Mouse (Mus musculus): ENCODE measurements around the gene Mbnl1. TPM values are rescaled to one million over a fixed set of nuclear protein-coding genes. Genes with fewer than 3 reads are reported as not detected.

Mbnl1 gene
- total RNA-seq, 2 experiments from 2014 or later = 495 to 592 TPM

DNA sequence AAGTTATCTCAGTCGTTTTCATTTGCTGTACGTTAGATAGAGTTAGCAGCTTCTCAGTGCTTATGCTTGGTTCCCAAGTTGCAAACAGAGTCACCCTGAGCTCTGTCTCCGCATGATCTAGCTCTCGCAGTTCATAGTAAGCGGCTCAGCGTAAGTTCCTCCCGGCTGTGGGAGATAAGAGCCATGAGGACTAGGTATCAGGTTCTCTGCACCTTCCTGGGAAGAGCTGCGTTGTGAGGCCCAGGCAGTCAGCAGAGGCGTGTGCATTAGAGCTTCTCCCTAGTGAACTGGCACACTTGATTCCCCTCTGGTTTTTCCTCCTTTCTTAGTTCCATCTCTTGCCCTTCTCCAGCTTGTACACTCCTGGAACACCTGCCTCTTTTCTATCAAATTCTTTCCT is 73.6 kb downstream of the Mbnl1 start:
- peak overlapping the region; percentile 16 for H3K4me3 ChIP-seq
- no peak for DNase-seq
- TF ChIP-seq CTCF (IDR thresholded peaks at IDR 0.05) = no peak
- peak overlapping the region; percentile 55 for H3K27ac ChIP-seq
- intact Hi-C loops (cut with DNase I) = no loop called here

DNA sequence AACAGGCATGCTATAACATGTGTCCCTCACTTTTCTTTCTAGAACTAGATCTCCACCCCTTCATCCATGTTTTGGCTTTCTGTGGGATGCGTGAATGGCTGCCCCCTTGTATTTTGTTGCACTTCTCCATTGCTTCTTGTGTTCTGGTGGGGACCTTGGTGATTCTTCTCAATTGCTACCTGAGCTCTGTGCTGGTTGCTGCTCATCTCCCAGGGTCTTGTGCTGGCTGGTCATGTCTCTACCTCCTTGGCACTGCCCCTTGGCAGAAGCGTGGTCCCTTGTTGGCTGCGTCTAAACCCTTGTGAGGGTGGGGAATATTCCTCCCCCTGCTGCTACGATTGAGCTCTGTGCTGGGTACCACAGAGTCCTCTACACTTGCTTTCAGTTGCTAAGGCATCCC is 74.3 kb downstream of the Mbnl1 start:
- no peak for TF ChIP-seq CTCF (IDR thresholded peaks at IDR 0.05)
- Histone ChIP-seq H3K4me3 (peak overlapping the region; percentile 8; the same call in 1 of the 2 replicates), H3K27ac (peak overlapping the region; percentile 55)
- DNase-seq = no peak
- intact Hi-C loops (cut with DNase I) = no loop called here

DNA sequence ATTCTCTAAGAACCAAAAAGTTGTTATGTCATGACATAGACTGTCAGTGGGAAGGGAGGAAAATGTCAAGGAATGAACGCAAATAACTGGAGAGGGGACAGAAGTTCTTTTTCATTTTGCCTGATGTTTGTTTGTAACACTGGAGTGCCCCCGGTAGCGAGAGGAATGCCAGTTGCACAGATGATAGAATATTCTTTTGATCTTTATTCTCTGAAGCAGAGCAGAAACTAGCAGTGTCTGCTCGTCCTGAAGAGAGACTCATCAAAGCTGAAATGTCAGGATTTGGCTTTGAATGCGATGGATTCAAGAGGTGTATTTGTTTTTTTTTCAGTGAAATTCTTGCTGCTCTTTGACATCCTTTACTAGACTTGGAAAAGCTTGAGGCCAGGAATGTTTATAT is 77.9 kb downstream of the Mbnl1 start:
- intact Hi-C loops (cut with DNase I) = no loop called here
- DNase-seq = no peak

DNA sequence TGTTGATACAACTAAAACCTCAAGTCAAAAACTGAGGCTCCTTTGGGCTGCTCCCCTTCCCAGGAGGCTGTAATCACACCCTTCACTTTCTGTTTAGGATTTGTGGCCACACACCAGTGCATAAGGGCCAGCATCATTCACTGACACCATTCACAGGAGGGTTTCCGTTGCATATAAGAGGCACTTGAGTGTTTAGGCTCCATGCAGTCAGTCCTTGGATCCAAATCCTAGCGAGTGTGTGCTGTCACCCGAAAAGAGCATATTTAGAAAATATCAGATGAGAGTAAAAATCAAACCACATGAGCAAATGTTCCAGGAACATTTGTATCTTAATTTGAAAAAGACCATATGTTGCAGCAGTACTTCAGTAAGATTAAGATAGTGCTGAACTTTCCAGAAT is 79.0 kb downstream of the Mbnl1 start:
- intact Hi-C loops (cut with DNase I) = no loop called here
- TF ChIP-seq CTCF (IDR thresholded peaks at IDR 0.05) = no peak
- DNase-seq = no peak
- no peak overlapping the region for H3K4me3 ChIP-seq
- H3K27ac ChIP-seq = peak overlapping the region; percentile 28; the same call in 1 of the 2 replicates

More for the DNA sequence above, 77.9 kb downstream of the Mbnl1 start:
- no peak for TF ChIP-seq CTCF (IDR thresholded peaks at IDR 0.05)
- Histone ChIP-seq H3K4me3 (no peak overlapping the region), H3K27ac (peak overlapping the region; percentile 31; the same call in 1 of the 2 replicates)

DNA sequence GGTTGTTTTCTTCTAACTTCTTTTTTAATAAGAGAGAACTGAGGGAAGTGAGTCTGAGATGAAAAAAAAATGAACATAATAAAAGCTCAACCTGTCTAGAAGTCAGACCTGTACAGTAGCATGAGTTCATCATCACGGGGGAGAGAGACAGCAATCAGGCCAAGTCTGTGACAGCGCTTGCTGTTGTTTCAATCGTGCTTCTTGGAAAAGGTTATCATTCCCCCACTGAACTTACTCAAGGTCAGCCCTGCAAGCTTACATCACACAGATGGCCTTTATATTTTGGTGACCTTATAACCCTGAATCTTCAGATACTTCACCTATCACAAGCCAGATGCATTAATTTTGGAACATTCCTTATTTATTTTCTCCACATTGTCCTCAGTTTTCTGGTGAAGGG is 80.4 kb downstream of the Mbnl1 start:
- TF ChIP-seq CTCF (IDR thresholded peaks at IDR 0.05) = no peak
- no peak for DNase-seq
- intact Hi-C loops (cut with DNase I) = no loop called here
- Histone ChIP-seq H3K4me3 (no peak overlapping the region), H3K27ac (peak overlapping the region; percentile 12; the same call in 1 of the 2 replicates)

DNA sequence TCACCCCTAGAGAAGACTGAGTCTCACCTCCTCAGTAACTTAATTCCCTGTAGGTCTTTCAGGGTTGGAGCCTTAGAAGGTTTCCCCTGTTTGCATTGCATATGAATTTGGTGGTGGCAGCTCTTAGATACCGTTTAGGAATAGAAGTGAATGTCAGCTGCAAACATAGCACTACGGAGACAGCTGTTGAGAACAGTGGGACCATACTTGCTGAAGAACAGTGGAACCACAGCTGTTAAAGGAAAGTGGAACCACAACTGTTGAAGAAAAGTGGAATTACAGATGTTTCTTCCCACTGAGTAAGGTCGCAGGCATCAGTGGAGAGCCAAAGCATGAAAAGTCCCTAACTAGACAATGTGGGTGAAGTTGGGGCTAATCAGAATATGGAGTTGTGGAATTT is 84.0 kb downstream of the Mbnl1 start:
- no peak for DNase-seq
- no peak overlapping the region; the same call in 1 of the 2 replicates for H3K4me3 ChIP-seq
- peak overlapping the region; percentile 44 for H3K27ac ChIP-seq
- intact Hi-C loops (cut with DNase I) = no loop called here
- TF ChIP-seq CTCF (IDR thresholded peaks at IDR 0.05) = no peak

DNA sequence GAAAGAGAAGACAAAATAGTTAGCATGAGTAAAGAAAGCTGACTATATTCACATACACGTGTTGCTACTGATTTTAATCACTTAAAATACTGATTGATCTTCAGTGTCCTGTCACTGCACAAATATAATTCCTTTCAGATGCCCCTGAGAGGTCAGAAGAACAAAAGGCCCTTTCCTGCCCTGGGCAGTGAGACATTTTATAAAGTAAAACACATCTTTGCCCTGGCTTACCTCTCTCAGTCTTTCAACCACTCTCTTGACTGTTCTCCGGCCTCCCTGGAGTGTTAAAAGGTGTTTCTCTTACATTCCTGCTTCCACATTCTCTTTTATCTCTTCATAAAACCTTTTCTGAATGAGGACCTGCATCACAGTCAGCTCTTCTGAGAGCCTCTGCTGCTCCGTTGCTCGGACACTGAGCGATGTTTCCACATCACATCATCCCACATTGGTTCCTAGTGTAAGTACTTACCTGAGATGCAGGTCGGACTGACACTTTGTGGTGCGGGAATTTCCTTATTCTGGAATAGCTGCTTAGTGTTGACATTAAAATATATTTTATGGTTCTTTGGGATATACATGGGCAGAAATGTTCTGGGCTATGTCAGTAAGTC is 85.7 kb downstream of the Mbnl1 start:
- DNase-seq = no peak
- no peak for TF ChIP-seq CTCF (IDR thresholded peaks at IDR 0.05)
- peak overlapping the region; percentile 11; the same call in 1 of the 2 replicates for H3K4me3 ChIP-seq
- H3K27ac ChIP-seq = peak overlapping the region; percentile 20; the same call in 1 of the 2 replicates
- intact Hi-C loops (cut with DNase I) = no loop called here

DNA sequence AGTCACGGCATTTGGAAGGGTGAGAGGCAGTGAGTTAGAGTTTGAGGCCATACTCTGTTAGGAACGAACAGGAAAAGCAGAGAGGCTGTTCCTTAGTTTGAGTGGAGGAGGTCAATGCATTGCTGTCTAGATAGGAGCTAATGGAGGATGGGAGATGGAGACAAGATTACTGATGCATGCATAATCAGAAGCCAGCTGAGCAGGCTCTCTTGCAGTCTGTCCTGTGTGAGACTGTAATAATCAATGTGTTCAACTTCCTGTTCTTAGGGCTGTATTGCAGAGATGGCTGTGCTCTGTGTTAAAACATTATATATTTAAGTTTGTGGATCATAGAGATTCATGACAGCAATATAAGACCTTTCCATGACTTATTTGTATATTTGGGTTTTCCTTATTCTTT is 87.1 kb downstream of the Mbnl1 start:
- DNase-seq = no peak
- intact Hi-C loops (cut with DNase I) = no loop called here
- TF ChIP-seq CTCF (IDR thresholded peaks at IDR 0.05) = no peak
- peak overlapping the region; percentile 41 for H3K27ac ChIP-seq
- H3K4me3 ChIP-seq = no peak overlapping the region; the same call in 1 of the 2 replicates

DNA sequence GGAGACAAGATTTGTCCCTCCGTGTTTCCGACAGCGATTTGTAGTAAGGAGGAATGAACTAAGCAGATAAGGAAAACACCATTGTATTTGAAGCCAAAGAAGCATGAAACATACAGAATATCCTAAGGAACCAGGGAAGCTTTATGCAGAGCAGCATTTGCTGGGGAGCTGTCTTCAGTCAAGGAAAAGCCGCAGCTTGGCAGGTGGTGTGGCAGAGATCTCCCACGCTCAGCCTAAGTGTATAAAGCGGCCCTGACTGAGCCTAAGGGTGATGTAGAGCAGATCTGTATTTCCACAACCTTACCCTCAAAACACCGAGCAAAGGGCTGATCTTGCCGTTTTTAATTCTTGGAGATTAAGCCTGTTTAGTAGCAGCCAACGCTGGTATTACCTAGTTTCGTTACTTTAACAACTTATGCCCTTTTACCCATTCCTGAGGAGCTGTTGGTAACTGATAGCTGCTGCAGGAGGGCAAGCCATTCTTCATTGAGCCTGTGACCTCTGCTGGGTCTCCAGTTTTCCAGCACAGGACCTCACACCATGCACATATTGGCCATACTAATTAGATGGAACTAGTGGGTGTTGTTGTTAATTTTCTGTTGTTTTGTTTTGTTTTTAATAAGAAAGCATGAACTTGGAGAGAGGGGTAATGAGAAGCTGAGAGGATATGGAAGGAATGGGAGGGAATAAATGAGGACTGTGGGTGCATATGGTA is 91.1 kb downstream of the Mbnl1 start:
- no peak for TF ChIP-seq CTCF (IDR thresholded peaks at IDR 0.05)
- intact Hi-C loops (cut with DNase I) = no loop called here
- peak overlapping the region; percentile 93 for H3K27ac ChIP-seq
- no peak for DNase-seq
- peak overlapping the region; percentile 29 for H3K4me3 ChIP-seq

DNA sequence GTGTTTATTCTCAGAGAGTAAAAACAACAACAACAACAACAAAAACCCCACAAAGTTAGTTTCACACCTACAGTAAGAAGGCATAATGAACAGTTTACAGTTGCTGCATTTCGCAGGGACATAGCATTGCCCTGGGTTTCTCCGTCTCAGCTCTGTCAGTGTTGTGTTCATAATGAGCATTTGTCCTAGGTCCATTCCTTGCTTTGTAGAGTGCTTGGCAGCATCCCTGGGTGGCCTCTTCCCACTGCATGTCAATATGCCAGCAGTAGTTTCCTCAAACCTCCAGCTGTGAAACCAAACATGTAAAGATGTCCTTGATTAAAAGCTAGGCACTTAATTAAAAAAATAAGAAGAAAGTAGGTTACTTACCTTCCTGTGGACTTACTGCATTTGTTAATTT is 91.6 kb downstream of the Mbnl1 start:
- Histone ChIP-seq H3K4me3 (no peak overlapping the region), H3K27ac (peak overlapping the region; percentile 93)
- intact Hi-C loops (cut with DNase I) = no loop called here
- no peak for TF ChIP-seq CTCF (IDR thresholded peaks at IDR 0.05)
- DNase-seq = no peak

DNA sequence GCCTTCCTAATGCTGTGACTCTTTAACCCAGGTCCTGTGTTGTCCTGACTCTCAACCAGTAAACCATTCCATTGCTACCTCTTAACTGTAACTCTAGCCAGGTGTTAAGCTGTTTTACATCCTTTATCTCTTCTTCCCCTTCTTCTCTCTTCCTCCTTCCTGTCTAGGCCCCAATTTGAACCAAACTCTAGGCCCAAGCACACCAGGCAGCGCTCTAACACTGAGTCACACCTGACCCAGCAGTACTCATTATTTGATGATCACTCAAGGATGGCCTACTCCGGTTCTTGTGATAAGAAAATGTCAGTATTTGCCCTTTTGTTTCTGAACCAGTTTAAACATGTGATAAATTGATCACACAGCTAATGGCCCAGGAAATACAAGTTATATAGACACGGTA is 92.6 kb downstream of the Mbnl1 start:
- peak overlapping the region; percentile 93 for H3K27ac ChIP-seq
- no peak for DNase-seq
- no peak for TF ChIP-seq CTCF (IDR thresholded peaks at IDR 0.05)
- no peak overlapping the region for H3K4me3 ChIP-seq
- intact Hi-C loops (cut with DNase I) = no loop called here

DNA sequence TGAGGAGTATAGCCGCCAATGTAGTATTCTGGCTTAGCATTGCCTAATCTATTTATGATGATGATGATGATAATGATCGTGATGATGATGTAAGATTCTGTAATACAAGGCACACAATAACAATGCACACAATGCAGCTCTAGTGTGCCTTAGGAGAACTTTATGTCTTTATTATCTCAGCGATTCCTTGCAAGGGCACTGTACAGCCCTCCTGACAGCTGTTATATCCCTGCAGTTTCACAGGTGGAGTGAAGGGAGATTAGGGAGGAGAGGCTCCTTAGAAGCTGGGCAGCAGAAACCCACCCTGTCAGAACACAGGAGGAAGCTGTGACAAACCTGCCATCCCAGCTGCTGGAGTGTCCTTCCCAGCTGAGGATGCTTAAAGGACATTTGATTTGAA is 93.3 kb downstream of the Mbnl1 start:
- peak overlapping the region; percentile 93 for H3K27ac ChIP-seq
- intact Hi-C loops (cut with DNase I) = no loop called here

DNA sequence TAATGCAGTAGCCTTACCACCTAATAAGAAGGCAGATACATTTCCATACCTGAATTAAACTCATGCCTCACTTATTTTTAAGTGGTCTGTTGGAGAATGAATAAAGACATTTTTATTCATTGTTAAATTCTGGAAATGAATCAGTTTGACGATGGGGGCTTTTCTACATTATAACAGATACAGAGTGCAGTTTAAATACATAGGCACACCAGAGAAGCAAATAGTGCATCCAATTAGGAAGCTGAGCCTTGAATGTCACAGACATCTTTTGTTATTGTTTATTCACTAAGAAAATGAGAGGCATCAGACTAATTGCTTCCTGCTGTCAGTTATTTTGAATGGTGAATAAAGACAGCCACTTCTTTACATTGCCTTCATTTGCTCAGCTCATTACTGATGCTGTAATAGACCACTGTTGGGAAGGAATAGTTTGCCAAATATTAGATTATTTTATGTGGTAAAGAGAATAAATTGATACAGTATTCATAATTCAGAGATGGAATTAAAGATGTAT is 95.6 kb downstream of the Mbnl1 start:
- DNase-seq = no peak
- intact Hi-C loops (cut with DNase I) = no loop called here
- TF ChIP-seq CTCF (IDR thresholded peaks at IDR 0.05) = no peak
- peak overlapping the region; percentile 93 for H3K27ac ChIP-seq
- no peak overlapping the region for H3K4me3 ChIP-seq

More for the DNA sequence above, 93.3 kb downstream of the Mbnl1 start:
- no peak overlapping the region for H3K4me3 ChIP-seq
- no peak for TF ChIP-seq CTCF (IDR thresholded peaks at IDR 0.05)
- DNase-seq = no peak

Data from gastrocnemius, adult 2 months (tissue).